Mouse (Mus musculus): ENCODE results near the gene Rcl1.

GRCm38 (mm10) chr19:29127331-29127730 is 26.2 kb downstream of the Rcl1 start:
- no peak for TF ChIP-seq POLR2A (IDR thresholded peaks at IDR 0.05; ENCODE audit: insufficient read length, low read depth)
- no peak for TF ChIP-seq MYOD1 (IDR thresholded peaks at IDR 0.05; ENCODE audit: control insufficient read depth in 1 of 3, insufficient read length in 2 of 3, low read depth in 2 of 3)
- TF ChIP-seq REST (IDR thresholded peaks at IDR 0.05; ENCODE audit: insufficient read depth, insufficient read length): no peak
- TF ChIP-seq POLR2AphosphoS2 (IDR thresholded peaks at IDR 0.05; ENCODE audit: insufficient read length, low read depth): no peak
- TF ChIP-seq E2F4 (IDR thresholded peaks at IDR 0.05; ENCODE audit: insufficient read depth): no peak
- TF ChIP-seq MYOG (IDR thresholded peaks at IDR 0.05; ENCODE audit: control insufficient read depth in 1 of 3, insufficient read depth in 1 of 3, insufficient read length in 2 of 3, low read depth in 2 of 3): no peak

Data from myocyte (in vitro differentiated cells).